Mouse (Mus musculus) heart, embryonic 11.5 days (tissue): ENCODE measurements around the gene Timp3. TPM values are rescaled to one million over a fixed set of nuclear protein-coding genes. Genes with fewer than 3 reads are reported as not detected.

Experiments used
- ATAC-seq: fragments of 200-750 bp; cut with Nextera tagmentation; replicated peaks from 2 replicates; pipeline ENCODE4 v1.8.0; 2017; ENCODE audit warnings: moderate library complexity; ENCODE audit not compliant: insufficient number of reproducible peaks, low FRiP score, low TSS enrichment
- H3K27ac ChIP-seq: fragments of 300-500 bp; sonication (generic); 2 replicates; pipeline ENCODE4 v1.5.1; 2014; ENCODE audit warnings: mild to moderate bottlenecking, low read depth, low read length
- H3K27me3 ChIP-seq: fragments of 300-500 bp; sonication (generic); 2 replicates; pipeline ENCODE4 v1.6.1; 2014; ENCODE audit warnings: mild to moderate bottlenecking, low read length, mixed read lengths; ENCODE audit not compliant: control insufficient read depth, insufficient read depth
- H3K36me3 ChIP-seq: fragments of 300-500 bp; sonication (generic); 2 replicates; pipeline ENCODE4 v1.6.1; 2014; ENCODE audit warnings: mild to moderate bottlenecking, low read length, moderate library complexity, mixed read lengths; ENCODE audit not compliant: control insufficient read depth, insufficient read depth
- H3K4me1 ChIP-seq: fragments of 300-500 bp; sonication (generic); 2 replicates; pipeline ENCODE4 v1.6.1; 2014; ENCODE audit warnings: low read length; ENCODE audit not compliant: control insufficient read depth, insufficient read depth
- H3K4me2 ChIP-seq: fragments of 300-500 bp; sonication (generic); 2 replicates; pipeline ENCODE4 v1.6.1; 2014; ENCODE audit warnings: mild to moderate bottlenecking, moderate library complexity
- H3K4me3 ChIP-seq: fragments of 300-500 bp; sonication (generic); 2 replicates; pipeline ENCODE4 v1.5.1; 2014; ENCODE audit warnings: low read depth, low read length
- H3K9ac ChIP-seq: fragments of 300-500 bp; sonication (generic); 2 replicates; pipeline ENCODE4 v1.6.1; 2014; ENCODE audit warnings: mild to moderate bottlenecking, low read depth, low read length, moderate library complexity
- H3K9me3 ChIP-seq: fragments of 300-500 bp; sonication (generic); replicated peaks from 2 replicates; pipeline ENCODE4 v1.6.1; 2016; ENCODE audit warnings: low read length; ENCODE audit not compliant: control insufficient read depth
- WGBS: fragments of 180-500 bp; shearing (Covaris S2); extraction: QIAGEN DNeasy Blood & Tissue Kit; methylation state at CpG from one replicate; pipeline ENCODE4 v1.1.7; 2014; ENCODE audit not compliant: insufficient replicate concordance; 5-methylcytosine and 5-hydroxymethylcytosine counted together
- polyA plus RNA-seq: library from polyadenylated mRNA; unstranded; fragments of >200 nt; fragmentation: Nextera tagmentation; extraction: Ambion mirVana; gene quantifications from 2 replicates; pipeline ENCODE4 v1.2.1, GENCODE M21; 2014

The Timp3 gene
- polyA plus RNA-seq, 1 experiment from 2014 or later: 56.6 TPM

- H3K4me3 ChIP-seq: no peak overlapping the region
- WGBS: 78% methylated on average over 3 of the region's 3 CpGs
- no peak overlapping the region for H3K9ac ChIP-seq
- H3K4me1 ChIP-seq: peaks cover 24% of the 10 kb centered on the region
- no peaks in the 10 kb centered on the region for H3K27me3 ChIP-seq
- H3K27ac ChIP-seq: peak overlapping the region; percentile 24; the same call in 1 of the 2 replicates
- H3K4me2 ChIP-seq: no peak overlapping the region
- H3K36me3 ChIP-seq: no peaks in the 10 kb centered on the region
- no peak; the same call in 1 of the 2 replicates for ATAC-seq
- no peaks in the 10 kb centered on the region for H3K9me3 ChIP-seq
Observed at GRCm38 (mm10) chr10:86312976-86313375, 12.8 kb downstream of the Timp3 start.

GRCm38 (mm10) chr10:86313448-86313847, 13.3 kb downstream of the Timp3 start:
- Histone ChIP-seq H3K4me1 (peaks cover 24% of the 10 kb centered on the region), H3K9me3 (no peaks in the 10 kb centered on the region), H3K27me3 (no peaks in the 10 kb centered on the region), H3K9ac (no peak overlapping the region), H3K4me2 (no peak overlapping the region; the same call in 1 of the 2 replicates), H3K36me3 (no peaks in the 10 kb centered on the region), H3K4me3 (no peak overlapping the region), H3K27ac (peak overlapping the region; percentile 24; the same call in 1 of the 2 replicates)
- ATAC-seq: no peak
- WGBS: 24% methylated on average over 1 of the region's 1 CpGs

- ATAC-seq: no peak
- H3K27ac ChIP-seq: no peak overlapping the region
- no peaks in the 10 kb centered on the region for H3K36me3 ChIP-seq
- H3K9ac ChIP-seq: peak overlapping the region; percentile 16; the same call in 1 of the 2 replicates
- WGBS: 47% methylated on average over 3 of the region's 3 CpGs
- peaks cover 20% of the 10 kb centered on the region for H3K4me1 ChIP-seq
- H3K4me3 ChIP-seq: no peak overlapping the region
- no peak overlapping the region for H3K4me2 ChIP-seq
- H3K27me3 ChIP-seq: no peaks in the 10 kb centered on the region
- H3K9me3 ChIP-seq: no peaks in the 10 kb centered on the region
Observed at GRCm38 (mm10) chr10:86315513-86315912, 15.3 kb downstream of the Timp3 start.

- H3K36me3 ChIP-seq: no peaks in the 10 kb centered on the region
- ATAC-seq: no peak
- H3K9ac ChIP-seq: no peak overlapping the region
- H3K4me1 ChIP-seq: peaks cover 22% of the 10 kb centered on the region
- H3K27me3 ChIP-seq: no peaks in the 10 kb centered on the region
- H3K9me3 ChIP-seq: no peaks in the 10 kb centered on the region
- H3K27ac ChIP-seq: no peak overlapping the region
- 62% methylated on average over 7 of the region's 7 CpGs for WGBS
- no peak overlapping the region for H3K4me3 ChIP-seq
- H3K4me2 ChIP-seq: no peak overlapping the region
Observed at GRCm38 (mm10) chr10:86317633-86318032, 17.5 kb downstream of the Timp3 start.

- H3K9ac ChIP-seq: no peak overlapping the region
- H3K36me3 ChIP-seq: no peaks in the 10 kb centered on the region
- no peak overlapping the region for H3K27ac ChIP-seq
- H3K27me3 ChIP-seq: no peaks in the 10 kb centered on the region
- H3K4me1 ChIP-seq: peaks cover 24% of the 10 kb centered on the region
- H3K9me3 ChIP-seq: no peaks in the 10 kb centered on the region
- H3K4me2 ChIP-seq: no peak overlapping the region
- no peak overlapping the region for H3K4me3 ChIP-seq
- 90% methylated on average over 5 of the region's 5 CpGs for WGBS
- ATAC-seq: no peak
Observed at GRCm38 (mm10) chr10:86318552-86319140, 18.5 kb downstream of the Timp3 start.

- H3K9me3 ChIP-seq: no peaks in the 10 kb centered on the region
- 45% methylated on average over 3 of the region's 3 CpGs for WGBS
- H3K9ac ChIP-seq: no peak overlapping the region
- no peak overlapping the region for H3K27ac ChIP-seq
- H3K27me3 ChIP-seq: no peaks in the 10 kb centered on the region
- no peak overlapping the region for H3K4me3 ChIP-seq
- H3K36me3 ChIP-seq: no peaks in the 10 kb centered on the region
- H3K4me1 ChIP-seq: peaks cover 19% of the 10 kb centered on the region
- H3K4me2 ChIP-seq: no peak overlapping the region
- no peak for ATAC-seq
Observed at GRCm38 (mm10) chr10:86319526-86319925, 19.4 kb downstream of the Timp3 start.

GRCm38 (mm10) chr10:86320204-86320603, 20.0 kb downstream of the Timp3 start:
- ATAC-seq: no peak
- no peak overlapping the region for H3K9ac ChIP-seq
- H3K4me3 ChIP-seq: no peak overlapping the region
- H3K4me1 ChIP-seq: peaks cover 16% of the 10 kb centered on the region
- H3K9me3 ChIP-seq: no peaks in the 10 kb centered on the region
- H3K36me3 ChIP-seq: no peaks in the 10 kb centered on the region
- no peaks in the 10 kb centered on the region for H3K27me3 ChIP-seq
- 88% methylated on average over 5 of the region's 5 CpGs for WGBS
- H3K27ac ChIP-seq: no peak overlapping the region
- H3K4me2 ChIP-seq: no peak overlapping the region

- ATAC-seq: no peak
- Histone ChIP-seq H3K4me1 (peaks cover 13% of the 10 kb centered on the region; the same call in 1 of the 2 replicates), H3K27ac (no peak overlapping the region), H3K9ac (no peak overlapping the region), H3K27me3 (no peaks in the 10 kb centered on the region), H3K4me3 (no peak overlapping the region), H3K4me2 (no peak overlapping the region), H3K36me3 (no peaks in the 10 kb centered on the region), H3K9me3 (no peaks in the 10 kb centered on the region)
- 72% methylated on average over 8 of the region's 8 CpGs for WGBS
Observed at GRCm38 (mm10) chr10:86321194-86321593, 21.0 kb downstream of the Timp3 start.

GRCm38 (mm10) chr10:86322006-86322405, 21.8 kb downstream of the Timp3 start:
- ATAC-seq: no peak
- no peaks in the 10 kb centered on the region for H3K27me3 ChIP-seq
- no peak overlapping the region for H3K27ac ChIP-seq
- H3K4me2 ChIP-seq: no peak overlapping the region
- peaks cover 3% of the 10 kb centered on the region; the same call in 1 of the 2 replicates for H3K36me3 ChIP-seq
- H3K4me1 ChIP-seq: peaks cover 13% of the 10 kb centered on the region; the same call in 1 of the 2 replicates
- H3K9me3 ChIP-seq: no peaks in the 10 kb centered on the region
- no peak overlapping the region for H3K9ac ChIP-seq
- no peak overlapping the region for H3K4me3 ChIP-seq
- WGBS: 38% methylated on average over 1 of the region's 1 CpGs
